Mouse (Mus musculus) myocyte (in vitro differentiated cells): ENCODE results near the gene Ehmt2. TPM values are rescaled to one million over a fixed set of nuclear protein-coding genes. Genes with fewer than 3 reads are reported as not detected.

Experiments used
- H3K27me3 ChIP-seq: one replicate; pipeline ENCODE4 v1.6.1; 2011; ENCODE audit not compliant: control insufficient read depth, insufficient read depth, insufficient read length
- H3K36me3 ChIP-seq: one replicate; pipeline ENCODE4 v1.6.1; 2011; ENCODE audit not compliant: control insufficient read depth, insufficient read depth
- H3K4me2 ChIP-seq: one replicate; pipeline ENCODE4 v1.6.1; 2011; ENCODE audit warnings: low read depth, control low read depth
- H3K4me3 ChIP-seq: one replicate; pipeline ENCODE4 v1.5.1; 2011; ENCODE audit warnings: mild to moderate bottlenecking, control low read depth, moderate library complexity
- H3K79me2 ChIP-seq: one replicate; pipeline ENCODE4 v1.6.1; 2011; ENCODE audit not compliant: control insufficient read depth, insufficient read depth
- H3ac ChIP-seq: one replicate; pipeline ENCODE4 v1.6.1; 2011; ENCODE audit not compliant: control insufficient read depth, insufficient read length
- CEBPB ChIP-seq: IDR thresholded peaks from 2 replicates; pipeline ENCODE4 v1.6.1; 2011; ENCODE audit warnings: mild to moderate bottlenecking, moderate library complexity; ENCODE audit not compliant: poor library complexity, insufficient read depth, severe bottlenecking
- E2F4 ChIP-seq: IDR thresholded peaks from one replicate; pipeline ENCODE4 v1.6.1; 2011; ENCODE audit warnings: mild to moderate bottlenecking, control low read depth, moderate library complexity; ENCODE audit not compliant: insufficient read depth
- MAX ChIP-seq: IDR thresholded peaks from one replicate; pipeline ENCODE4 v1.6.1; 2011; ENCODE audit warnings: low read depth, mild to moderate bottlenecking, control low read depth
- MYOD1 ChIP-seq, 3 experiments: IDR thresholded peaks; one replicate each; pipeline ENCODE4 v1.6.1; 2011; ENCODE audit warnings: control low read depth in 2 of 3, low read depth in 2 of 3, mild to moderate bottlenecking in 2 of 3, moderate library complexity in 1 of 3; ENCODE audit not compliant: insufficient read length in 2 of 3, control insufficient read depth in 1 of 3
- MYOG ChIP-seq, 3 experiments: IDR thresholded peaks; one replicate each; pipeline ENCODE4 v1.6.1; 2011; ENCODE audit warnings: control low read depth in 2 of 3, low read depth in 2 of 3, mild to moderate bottlenecking in 2 of 3; ENCODE audit not compliant: insufficient read length in 2 of 3, control insufficient read depth in 1 of 3, insufficient read depth in 1 of 3
- POLR2A ChIP-seq: IDR thresholded peaks from one replicate; pipeline ENCODE4 v1.6.1; 2011; ENCODE audit warnings: low read depth, mild to moderate bottlenecking, control low read depth, moderate library complexity; ENCODE audit not compliant: insufficient read length
- POLR2AphosphoS2 ChIP-seq: IDR thresholded peaks from one replicate; pipeline ENCODE4 v1.6.1; 2011; ENCODE audit warnings: low read depth, control low read depth; ENCODE audit not compliant: insufficient read length
- REST ChIP-seq: IDR thresholded peaks from one replicate; pipeline ENCODE4 v1.6.1; 2011; ENCODE audit warnings: mild to moderate bottlenecking, control low read depth, moderate library complexity; ENCODE audit not compliant: insufficient read depth, insufficient read length
- SRF ChIP-seq: IDR thresholded peaks from one replicate; pipeline ENCODE4 v1.6.1; 2011; ENCODE audit warnings: low read depth; ENCODE audit not compliant: control insufficient read depth, insufficient read length
- TCF12 ChIP-seq: IDR thresholded peaks from one replicate; pipeline ENCODE4 v1.6.1; 2011; ENCODE audit warnings: mild to moderate bottlenecking, control low read depth; ENCODE audit not compliant: poor library complexity, insufficient read depth, severe bottlenecking
- TCF3 ChIP-seq: IDR thresholded peaks from one replicate; pipeline ENCODE4 v1.6.1; 2011; ENCODE audit warnings: low read depth, control low read depth; ENCODE audit not compliant: insufficient read length
- USF1 ChIP-seq: IDR thresholded peaks from one replicate; pipeline ENCODE4 v1.6.1; 2011; ENCODE audit warnings: low read depth, mild to moderate bottlenecking, control low read depth, moderate library complexity
- polyA plus RNA-seq: library from polyadenylated mRNA; unstranded; fragments of >200 nt; fragmentation: generic; extraction: Trizol; gene quantifications from one replicate; pipeline ENCODE4 v1.2.1, GENCODE M21; 2012; ENCODE audit warnings: missing spikeins

Gene Ehmt2
- polyA plus RNA-seq, 1 experiment = 94.5 TPM

- H3K36me3 ChIP-seq = peaks cover 4% of the 10 kb centered on the region
- no peak overlapping the region for H3K4me3 ChIP-seq
- H3K4me2 ChIP-seq = no peak overlapping the region
- no peaks in the 10 kb centered on the region for H3K27me3 ChIP-seq
- no peaks in the 10 kb centered on the region for H3K79me2 ChIP-seq
- TF ChIP-seq REST (no peak), USF1 (no peak), MYOD1 (IDR thresholded peaks at IDR 0.05; ENCODE audit: control insufficient read depth in 1 of 3, insufficient read length in 2 of 3, low read depth in 2 of 3) (no peak), MYOG (IDR thresholded peaks at IDR 0.05; ENCODE audit: control insufficient read depth in 1 of 3, insufficient read depth in 1 of 3, insufficient read length in 2 of 3, low read depth in 2 of 3) (no peak), POLR2A (no peak), SRF (no peak), E2F4 (no peak)
- H3ac ChIP-seq = no peak overlapping the region
These were observed 36.6 kb downstream of the Ehmt2 start for GRCm38 (mm10) chr17:34934830-34935229.

GRCm38 (mm10) chr17:34937960-34938505 lies 39.8 kb downstream of the Ehmt2 start:
- H3K27me3 ChIP-seq = no peaks in the 10 kb centered on the region
- H3ac ChIP-seq = no peak overlapping the region
- H3K79me2 ChIP-seq = no peaks in the 10 kb centered on the region
- no peak overlapping the region for H3K4me3 ChIP-seq
- H3K36me3 ChIP-seq = peaks cover 4% of the 10 kb centered on the region
- H3K4me2 ChIP-seq = no peak overlapping the region
- no peak for TF ChIP-seq CEBPB
- no peak for TF ChIP-seq POLR2AphosphoS2
- TF ChIP-seq E2F4 = no peak
- no peak for TF ChIP-seq TCF3
- TF ChIP-seq POLR2A = no peak

DNA sequence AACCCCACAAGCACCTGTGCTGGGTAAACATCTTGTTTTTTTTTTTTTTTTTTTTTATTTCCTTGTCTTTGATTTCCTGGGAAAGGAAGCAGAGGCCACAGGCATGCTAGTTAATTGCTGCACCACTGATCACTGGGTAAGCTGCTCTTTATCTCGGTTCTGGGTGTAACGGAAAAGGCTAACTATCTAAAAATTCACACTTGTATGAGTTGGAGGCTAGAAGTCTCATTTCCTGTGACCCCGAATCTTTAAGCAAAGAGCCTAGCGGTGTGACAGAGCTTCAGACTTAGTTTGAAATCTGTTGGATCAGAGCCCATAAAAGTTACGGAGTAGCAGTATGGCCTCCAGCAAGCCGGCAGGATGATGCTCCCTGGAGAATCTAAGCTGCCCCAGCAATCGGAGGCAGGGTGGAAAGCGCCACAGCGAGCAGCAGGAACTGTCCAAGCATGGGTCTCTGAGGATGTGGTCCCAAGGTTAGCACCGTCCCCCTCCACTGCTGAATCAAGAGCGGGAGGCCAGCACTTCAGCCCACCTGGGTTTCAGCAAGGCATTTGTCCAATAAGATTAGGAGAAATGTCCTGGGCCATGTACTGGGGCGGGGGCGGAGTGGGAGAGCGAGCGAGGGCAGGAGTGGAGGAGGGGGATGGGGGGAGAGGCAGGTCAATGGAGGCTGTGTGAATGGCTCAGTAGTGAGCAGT lies 43.2 kb downstream of the Ehmt2 start:
- H3K79me2 ChIP-seq = no peaks in the 10 kb centered on the region
- H3K4me2 ChIP-seq = no peak overlapping the region
- H3ac ChIP-seq = no peak overlapping the region
- no peak for TF ChIP-seq REST
- TF ChIP-seq CEBPB = no peak
- TF ChIP-seq MAX = no peak
- no peaks in the 10 kb centered on the region for H3K27me3 ChIP-seq
- no peaks in the 10 kb centered on the region for H3K36me3 ChIP-seq
- H3K4me3 ChIP-seq = no peak overlapping the region

DNA sequence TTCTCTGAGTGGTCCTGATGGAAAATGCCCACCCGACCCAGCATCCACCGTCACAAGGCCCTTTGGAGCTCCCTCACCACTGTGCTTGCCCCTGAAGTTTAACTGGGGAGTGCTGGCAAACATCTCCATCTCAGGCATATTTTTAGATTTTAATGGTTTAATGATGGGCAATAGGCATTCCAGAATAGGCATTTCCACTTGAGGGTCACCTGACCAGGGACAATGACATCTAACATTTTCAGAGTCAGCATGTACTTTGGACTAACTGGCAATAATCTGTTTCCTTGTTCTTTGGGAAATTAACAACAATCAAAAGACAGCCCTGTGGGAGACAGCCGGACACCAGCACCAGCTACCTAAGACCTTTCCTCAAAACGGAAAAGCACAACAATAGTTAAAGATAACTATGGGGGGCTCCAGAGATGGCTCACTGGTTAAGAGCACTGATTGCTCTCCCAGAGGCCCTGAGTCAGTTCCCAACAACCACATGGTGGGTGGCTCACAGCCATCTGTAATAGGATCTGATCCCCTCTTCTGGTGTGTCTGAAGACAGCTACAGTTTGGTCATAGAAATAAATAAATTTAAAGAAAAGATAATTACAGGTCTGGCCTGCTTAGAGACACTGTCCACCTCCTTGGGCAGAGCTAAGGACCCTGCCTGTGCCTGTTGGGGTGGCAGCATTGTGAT lies 45.0 kb downstream of the Ehmt2 start:
- Histone ChIP-seq H3ac (no peak overlapping the region), H3K27me3 (no peaks in the 10 kb centered on the region), H3K4me3 (no peak overlapping the region), H3K36me3 (no peaks in the 10 kb centered on the region), H3K79me2 (no peaks in the 10 kb centered on the region), H3K4me2 (no peak overlapping the region)
- TF ChIP-seq MYOG (IDR thresholded peaks at IDR 0.05; ENCODE audit: control insufficient read depth in 1 of 3, insufficient read depth in 1 of 3, insufficient read length in 2 of 3, low read depth in 2 of 3) (no peak), TCF12 (no peak), POLR2AphosphoS2 (no peak), E2F4 (no peak), POLR2A (no peak), TCF3 (no peak), MYOD1 (IDR thresholded peaks at IDR 0.05; ENCODE audit: control insufficient read depth in 1 of 3, insufficient read length in 2 of 3, low read depth in 2 of 3) (no peak), USF1 (no peak), MAX (no peak), CEBPB (no peak), REST (no peak), SRF (no peak)

DNA sequence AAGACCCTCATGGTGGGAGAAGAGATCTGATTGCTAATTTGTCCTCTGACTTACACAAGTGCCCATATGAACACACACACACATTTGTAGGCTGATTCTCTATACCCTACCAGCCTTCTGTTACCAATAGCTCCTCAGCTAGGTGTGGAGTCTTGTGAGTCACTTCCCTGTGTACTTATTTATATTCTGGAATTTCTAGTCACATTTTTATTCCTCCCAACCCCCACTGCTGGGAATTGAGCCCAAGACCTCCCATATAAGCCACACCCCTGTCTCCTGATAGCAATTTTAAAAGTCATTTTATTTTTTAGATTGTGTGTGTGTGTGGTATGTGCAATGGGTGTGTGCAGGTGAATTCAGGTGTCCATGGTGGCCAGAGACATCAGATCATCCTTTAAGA lies 46.1 kb downstream of the Ehmt2 start:
- TF ChIP-seq MYOG (IDR thresholded peaks at IDR 0.05; ENCODE audit: control insufficient read depth in 1 of 3, insufficient read depth in 1 of 3, insufficient read length in 2 of 3, low read depth in 2 of 3) = no peak
- TF ChIP-seq TCF12 = no peak
- TF ChIP-seq CEBPB = no peak
- no peak for TF ChIP-seq MAX
- TF ChIP-seq POLR2A = no peak
- TF ChIP-seq POLR2AphosphoS2 = no peak
- TF ChIP-seq MYOD1 (IDR thresholded peaks at IDR 0.05; ENCODE audit: control insufficient read depth in 1 of 3, insufficient read length in 2 of 3, low read depth in 2 of 3) = no peak
- no peak for TF ChIP-seq USF1
- no peak for TF ChIP-seq SRF
- TF ChIP-seq TCF3 = no peak
- TF ChIP-seq E2F4 = no peak
- TF ChIP-seq REST = no peak
- H3K27me3 ChIP-seq = no peaks in the 10 kb centered on the region
- H3K36me3 ChIP-seq = no peaks in the 10 kb centered on the region
- no peak overlapping the region for H3K4me2 ChIP-seq
- H3ac ChIP-seq = no peak overlapping the region
- no peaks in the 10 kb centered on the region for H3K79me2 ChIP-seq
- H3K4me3 ChIP-seq = no peak overlapping the region
